13 mouse cellular contexts compared by ENCODE assay signal in the genomic region with DNA sequence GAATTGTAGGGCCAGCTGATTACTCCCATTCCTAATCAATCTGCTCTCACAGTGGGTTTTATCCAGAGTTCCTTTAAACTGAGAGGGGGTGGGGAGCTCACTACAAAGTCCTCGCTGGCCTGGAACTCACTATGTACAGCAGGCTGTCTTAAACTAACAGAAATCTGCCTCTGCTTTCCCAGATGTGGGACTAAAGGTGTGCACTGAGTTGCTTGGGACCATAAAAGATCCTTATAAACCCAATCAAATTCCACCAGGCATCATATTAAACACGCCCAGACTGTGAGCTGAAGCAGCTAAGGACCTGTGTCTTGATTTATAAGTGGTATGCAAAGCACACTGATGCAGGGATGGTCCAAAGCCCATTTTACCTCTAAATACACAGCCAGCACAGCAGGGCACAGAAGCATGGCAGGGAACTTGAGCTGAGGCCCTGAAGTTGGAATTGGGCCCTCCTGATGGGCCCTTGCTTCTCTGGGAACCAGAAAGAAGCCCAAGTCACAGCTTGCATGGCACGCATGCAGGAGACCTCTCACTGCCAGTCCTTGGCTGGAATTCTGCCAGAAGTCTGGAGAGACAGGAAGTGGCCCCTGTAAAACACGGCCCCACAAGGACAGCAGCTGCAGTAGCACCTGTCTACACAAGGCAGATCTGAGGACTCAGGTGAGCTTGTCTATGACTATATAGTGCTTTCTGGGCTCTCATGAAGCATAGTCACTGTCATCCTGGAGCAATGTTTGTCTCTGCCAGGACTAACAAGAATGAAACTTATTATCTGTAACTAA.
DNase-seq lines count a peak whose midpoint lies in the region; ATAC-seq and TF ChIP-seq lines count a peak whose summit lies in the region.
"Had no signal": no experiment of that assay in that cellular context is flagged by ENCODE, and none has a peak within 500 bp of the region (broad histone marks: within the 10 kb centered on the region; RNA-seq: fewer than 3 reads in every experiment).

No protein-coding gene starts in this region.

- H3K4me1 ChIP-seq in kidney, embryonic 16.5 days (ENCODE audit: insufficient read depth, low read length), result peaks cover 6% of the 10 kb centered on the region
- H3K4me1 ChIP-seq in limb, embryonic 12.5 days (replicated peaks), result peaks cover 41% of the 10 kb centered on the region
- H3K4me1 ChIP-seq: liver, embryonic 13.5 days had no signal

- DNase-seq in kidney, postnatal 10 days, result peak; percentile 23
- DNase-seq in A20 (ENCODE audit: low read depth, low spot score), result peak; percentile 10
- peak; percentile 47 for DNase-seq in brain, embryonic 14.5 days (ENCODE audit: low read depth)
- DNase-seq in gastrocnemius, adult 8-10 months (ENCODE audit: low spot score in 2 of 2), result no peak
- no peak for DNase-seq in ovary, postnatal 14 days (ENCODE audit: low spot score)
- DNase-seq: cerebellum, adult 2 months; gastrocnemius, postnatal 10 days; heart, postnatal 14 days; liver, embryonic 13.5 days; right cerebral cortex, adult 18-20 months had no signal

- no peak for ATAC-seq in kidney, embryonic 16.5 days (ENCODE audit: low FRiP score, low TSS enrichment)
- ATAC-seq in limb, embryonic 12.5 days (ENCODE audit: insufficient number of reproducible peaks, insufficient read depth, low FRiP score, low TSS enrichment, low read depth), result no peak

- H3K4me3 ChIP-seq in kidney, embryonic 16.5 days (ENCODE audit: low read length), result no peak overlapping the region
- H3K4me3 ChIP-seq in limb, embryonic 12.5 days (replicated peaks), result no peak overlapping the region
- H3K4me3 ChIP-seq: embryonic facial prominence, embryonic 15.5 days; liver, embryonic 13.5 days had no signal

- no peaks in the 10 kb centered on the region for H3K27me3 ChIP-seq in kidney, embryonic 16.5 days (ENCODE audit: insufficient read depth, low read length)
- no peaks in the 10 kb centered on the region for H3K27me3 ChIP-seq in limb, embryonic 12.5 days
- H3K27me3 ChIP-seq: embryonic facial prominence, embryonic 15.5 days; liver, embryonic 13.5 days had no signal

- 46% methylated on average over 4 of the region's 4 CpGs for WGBS in kidney, embryonic 16.5 days
- WGBS in limb, embryonic 12.5 days, result 18% methylated on average over 4 of the region's 4 CpGs

- TF ChIP-seq POLR2A in brain, embryonic 14.5 days (IDR thresholded peaks at IDR 0.05; ENCODE audit: borderline replicate concordance, extremely low read depth, insufficient read depth, insufficient read length, poor library complexity, severe bottlenecking), result no peak

- no peaks in the 10 kb centered on the region for H3K9me3 ChIP-seq in kidney, embryonic 16.5 days (ENCODE audit: low read length)
- no peaks in the 10 kb centered on the region for H3K9me3 ChIP-seq in limb, embryonic 12.5 days
- H3K9me3 ChIP-seq: embryonic facial prominence, embryonic 15.5 days; liver, embryonic 13.5 days had no signal

- H3K9ac ChIP-seq in kidney, embryonic 16.5 days (replicated peaks; ENCODE audit: low read length), result no peak overlapping the region
- H3K9ac ChIP-seq in limb, embryonic 12.5 days (replicated peaks), result no peak overlapping the region
- H3K9ac ChIP-seq: embryonic facial prominence, embryonic 15.5 days; liver, embryonic 13.5 days had no signal

- no peak overlapping the region for H3K4me2 ChIP-seq in kidney, embryonic 16.5 days (replicated peaks; ENCODE audit: low read depth, low read length)
- peak overlapping the region; percentile 4; the same call in 1 of the 2 replicates for H3K4me2 ChIP-seq in limb, embryonic 12.5 days
- H3K4me2 ChIP-seq: embryonic facial prominence, embryonic 15.5 days; liver, embryonic 13.5 days had no signal

- no peak for TF ChIP-seq CTCF in brain, embryonic 14.5 days (IDR thresholded peaks at IDR 0.05; ENCODE audit: borderline replicate concordance, extremely low read depth, insufficient read depth, insufficient read length)

- no peak overlapping the region for H3K27ac ChIP-seq in kidney, embryonic 16.5 days (ENCODE audit: low read length)
- peak overlapping the region; percentile 70 for H3K27ac ChIP-seq in limb, embryonic 12.5 days
- H3K27ac ChIP-seq: embryonic facial prominence, embryonic 15.5 days; liver, embryonic 13.5 days had no signal

- H3K36me3 ChIP-seq in kidney, embryonic 16.5 days (ENCODE audit: insufficient read depth, low read length), result no peaks in the 10 kb centered on the region
- no peaks in the 10 kb centered on the region for H3K36me3 ChIP-seq in limb, embryonic 12.5 days
- H3K36me3 ChIP-seq: embryonic facial prominence, embryonic 15.5 days; liver, embryonic 13.5 days had no signal

Comparison
In these comparisons a context has a peak if more than half of its experiments do, and no peak if none do; other contexts are left out.
1. DNase-seq: peak in kidney, postnatal 10 days (single experiment), A20 (single experiment) and brain, embryonic 14.5 days (single experiment); none in gastrocnemius, adult 8-10 months (0 of 2) and ovary, postnatal 14 days (single experiment).